Mouse (Mus musculus) G1E-ER4 (cell line): ENCODE data around the gene Chac1. TPM values are rescaled to one million over a fixed set of nuclear protein-coding genes. Genes with fewer than 3 reads are reported as not detected.

ENCODE experiments used
- GATA1 ChIP-seq: IDR thresholded peaks from one replicate; pipeline ENCODE4 v1.8.0; 2012; ENCODE audit warnings: low read length, inconsistent platforms
- polyA plus RNA-seq: library from polyadenylated mRNA; stranded (reverse); fragments of >175 nt; gene quantifications from 2 replicates; pipeline ENCODE4 v1.2.3, GENCODE M21; 2012

Chac1 gene
- not detected in 2 replicates for polyA plus RNA-seq

DNA sequence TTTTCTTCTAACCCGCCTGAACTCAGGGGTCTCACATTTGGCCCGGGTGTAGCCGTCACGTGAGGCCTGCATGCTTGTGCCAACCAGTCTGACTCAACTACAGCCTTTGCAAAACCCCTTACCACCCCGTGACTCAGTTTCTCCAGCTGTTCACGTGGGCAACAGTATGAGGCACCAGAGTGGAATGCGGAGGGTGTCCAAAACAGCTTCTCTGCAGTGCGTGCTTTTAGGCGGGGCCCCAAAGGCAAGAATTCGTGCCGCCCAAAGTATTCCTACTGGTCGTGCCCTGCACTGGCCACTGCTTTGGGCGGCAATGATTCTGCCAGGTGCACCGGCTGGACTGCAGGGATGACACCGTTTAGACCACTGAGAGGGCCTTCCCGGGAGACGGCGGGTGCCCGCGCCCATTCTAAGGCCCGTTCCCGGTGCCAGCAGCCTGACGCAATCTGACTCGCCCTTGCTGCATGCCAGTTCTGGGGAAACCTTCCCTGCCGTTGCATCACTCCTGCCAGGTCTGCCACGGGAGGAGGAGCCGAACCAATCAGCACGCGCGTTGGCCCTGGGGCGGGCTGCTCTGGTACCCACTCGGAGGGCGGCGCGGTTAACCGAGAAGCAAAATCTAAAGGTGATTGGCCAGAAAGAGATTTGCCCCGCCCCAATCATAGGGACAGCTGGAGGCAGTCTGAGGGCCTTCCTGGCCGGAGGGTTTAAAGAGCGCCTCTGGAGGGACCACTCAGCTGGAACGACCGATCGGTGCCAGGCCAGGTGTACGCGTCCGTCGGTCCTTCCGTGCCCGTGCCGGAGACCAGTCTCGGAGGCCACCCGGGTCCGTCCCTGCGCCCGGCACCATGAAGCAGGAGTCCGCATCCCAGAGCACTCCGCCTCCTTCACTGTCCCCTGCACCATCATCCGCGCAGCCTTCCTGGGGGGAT is at the start of gene Chac1:
Gene Chac1, plus strand, starts transcription at position 675 of the 932 bp plus-strand sequence.
- TF ChIP-seq GATA1 = no peak

DNA sequence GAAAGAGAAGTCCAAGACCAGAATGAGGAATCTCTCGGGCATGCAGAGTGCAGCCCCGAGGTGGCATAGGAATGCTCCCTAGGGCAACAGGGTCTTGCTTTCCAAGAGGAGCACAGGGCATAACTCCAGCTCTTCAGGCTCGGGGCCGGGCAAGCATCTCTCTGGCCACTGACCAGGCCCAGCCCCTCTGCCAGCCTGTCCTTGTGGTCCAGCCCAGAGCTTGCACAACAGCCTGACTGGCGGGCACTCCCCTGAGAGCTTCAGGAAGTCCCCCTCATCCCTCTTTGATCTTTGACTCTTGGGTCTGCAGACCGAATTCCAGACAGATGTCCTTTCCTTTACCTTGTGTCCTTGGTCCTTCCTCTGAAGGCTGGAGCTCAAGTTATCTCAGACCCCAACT is 48.2 kb upstream of the Chac1 start:
- TF ChIP-seq GATA1 = no peak

DNA sequence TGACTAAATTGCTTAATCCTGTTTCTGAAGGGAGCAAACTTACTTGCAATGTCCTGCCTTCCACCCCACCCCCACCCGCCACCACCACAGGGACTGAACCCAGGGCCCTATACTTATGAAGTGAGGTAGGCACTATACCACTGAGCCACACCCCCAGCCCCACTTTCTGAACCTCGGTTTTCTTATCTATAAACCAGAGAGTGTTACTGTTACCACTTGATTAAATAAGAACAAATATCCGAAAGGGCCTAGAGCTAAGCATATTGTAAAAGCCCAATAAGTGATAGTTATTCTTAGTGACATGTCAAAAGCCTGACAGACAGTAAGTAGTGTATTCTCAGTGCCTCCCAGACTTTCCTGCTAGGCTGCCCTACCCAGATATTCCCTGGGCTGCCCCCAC is 46.6 kb upstream of the Chac1 start:
- TF ChIP-seq GATA1 = no peak

DNA sequence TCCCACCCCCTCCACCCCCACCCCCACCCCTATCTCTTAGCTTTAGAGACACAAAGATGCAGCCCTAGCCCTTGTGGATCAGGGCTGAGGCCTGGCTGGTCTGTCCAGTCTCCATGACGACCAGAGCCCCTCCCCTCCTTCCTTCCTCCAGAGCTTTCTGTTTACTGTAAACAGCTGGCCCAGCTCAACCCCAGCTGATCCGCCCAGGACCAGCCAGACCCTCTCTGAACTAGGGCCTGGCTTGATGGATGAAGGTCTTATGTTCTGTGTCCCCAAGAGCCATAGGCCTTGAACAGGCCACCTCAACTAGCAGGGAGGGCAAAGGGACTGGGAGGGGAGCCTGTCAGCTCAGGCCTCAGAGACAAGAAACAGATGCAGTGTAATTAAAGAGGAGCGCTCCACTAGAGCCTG is 46.2 kb upstream of the Chac1 start:
- TF ChIP-seq GATA1 = no peak

DNA sequence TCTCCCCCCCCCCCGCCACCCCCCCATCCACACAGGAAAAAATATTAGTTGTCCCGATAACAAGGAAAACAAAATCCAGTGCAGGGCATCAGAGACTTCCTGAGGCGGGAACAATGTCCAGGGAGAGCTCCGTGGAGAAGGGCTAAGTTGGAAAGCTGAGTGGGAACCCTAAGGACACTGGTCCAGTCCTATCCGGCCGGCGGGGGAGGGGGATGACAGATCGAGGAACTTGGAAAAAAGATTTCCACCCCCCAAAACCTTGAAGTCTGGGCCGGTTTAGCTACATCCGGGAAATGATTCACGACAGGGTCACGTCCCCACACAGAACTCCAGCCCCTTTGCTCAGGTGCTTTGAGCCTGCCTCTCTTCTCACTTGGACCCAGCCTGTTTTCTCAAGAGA is 39.5 kb upstream of the Chac1 start:
- no peak for TF ChIP-seq GATA1

DNA sequence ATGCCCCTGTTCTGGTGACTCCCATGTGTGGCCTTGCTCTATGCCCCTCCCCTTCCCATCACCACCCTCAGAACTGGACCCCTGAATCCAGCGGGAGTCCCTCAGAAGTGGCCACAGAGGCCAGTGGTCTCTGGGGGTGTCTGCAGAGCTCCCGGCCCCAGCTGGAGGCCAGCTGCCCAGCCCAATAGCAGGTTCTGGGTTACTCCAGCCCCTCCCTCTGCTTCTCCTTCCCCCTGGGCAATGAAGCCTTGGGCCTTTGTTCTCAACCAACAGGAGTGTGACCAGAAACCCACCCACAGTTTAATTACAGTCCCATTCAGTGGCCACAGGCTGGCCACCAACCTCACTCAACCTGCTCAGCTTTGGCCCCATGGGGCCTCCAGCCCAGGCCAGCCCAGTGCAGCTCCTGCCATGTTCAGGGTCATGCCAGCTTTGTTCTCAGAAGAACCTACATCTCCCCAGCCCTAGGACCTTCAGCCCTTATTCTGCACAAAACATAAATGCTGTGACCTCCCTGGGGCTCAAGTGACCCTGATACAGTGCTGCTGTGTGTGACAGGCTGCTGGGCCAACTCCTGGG is 38.6 kb upstream of the Chac1 start:
- no peak for TF ChIP-seq GATA1

DNA sequence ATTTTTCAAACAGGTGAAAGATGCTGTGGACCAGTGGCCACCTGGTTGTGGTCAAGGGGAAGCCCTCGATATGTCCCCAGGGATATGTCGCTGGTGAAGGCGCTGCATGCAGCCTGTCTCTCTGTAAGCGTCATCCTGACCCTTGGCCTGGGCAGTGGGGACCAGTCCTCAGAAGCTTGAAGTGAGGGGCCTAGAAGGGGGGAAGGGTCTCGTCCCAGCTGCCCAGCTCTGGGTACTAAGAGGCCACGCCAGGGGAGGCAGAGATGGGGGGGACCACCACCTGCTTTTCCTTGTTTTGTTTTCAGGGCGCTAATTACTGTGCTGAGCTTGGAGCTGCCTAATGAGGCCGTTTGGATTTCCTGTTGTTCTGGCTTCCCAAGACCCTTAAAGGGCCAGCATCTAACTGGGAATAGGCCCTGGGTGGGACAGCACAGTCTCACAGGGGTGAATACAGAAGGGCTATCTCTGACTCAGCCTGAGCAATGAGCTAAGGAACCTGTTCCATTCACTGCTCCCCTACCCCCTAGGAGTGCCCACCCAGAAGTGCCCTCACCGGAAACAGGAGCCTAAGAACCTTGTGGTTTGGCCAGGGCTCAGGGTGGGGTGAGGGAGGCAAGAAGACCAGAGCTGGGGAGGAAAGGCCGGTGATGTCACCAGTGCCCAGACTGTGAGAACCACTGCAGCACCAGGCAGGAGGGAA is 37.1 kb upstream of the Chac1 start:
- TF ChIP-seq GATA1 = no peak

DNA sequence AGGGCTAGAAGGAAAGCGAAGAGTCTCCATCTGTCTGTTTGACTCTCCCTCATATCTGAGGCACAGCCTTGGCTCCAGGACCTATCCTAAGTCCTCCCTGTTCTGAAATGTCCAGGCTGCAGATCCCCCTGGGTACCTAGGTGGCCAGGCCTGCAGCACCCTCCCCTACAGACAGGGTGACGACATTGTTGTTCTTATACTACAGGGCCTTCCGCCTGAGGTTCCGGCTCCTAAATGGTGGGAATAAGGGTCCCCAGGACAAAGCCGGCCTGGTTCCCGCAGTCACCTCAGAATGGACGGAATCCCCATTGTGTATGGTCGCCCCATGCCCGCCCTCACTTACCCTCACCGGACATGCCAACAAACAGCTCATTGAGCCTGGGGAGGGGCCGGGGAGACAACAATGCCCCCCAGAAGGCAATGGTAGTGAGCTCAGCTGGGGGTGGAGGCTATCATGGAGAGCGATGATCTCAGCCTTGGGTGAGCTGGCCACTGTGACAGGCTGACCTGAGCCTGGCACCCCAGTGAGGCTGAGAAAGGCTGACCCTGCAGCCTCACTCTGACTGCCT is 36.2 kb upstream of the Chac1 start:
- TF ChIP-seq GATA1 = no peak

DNA sequence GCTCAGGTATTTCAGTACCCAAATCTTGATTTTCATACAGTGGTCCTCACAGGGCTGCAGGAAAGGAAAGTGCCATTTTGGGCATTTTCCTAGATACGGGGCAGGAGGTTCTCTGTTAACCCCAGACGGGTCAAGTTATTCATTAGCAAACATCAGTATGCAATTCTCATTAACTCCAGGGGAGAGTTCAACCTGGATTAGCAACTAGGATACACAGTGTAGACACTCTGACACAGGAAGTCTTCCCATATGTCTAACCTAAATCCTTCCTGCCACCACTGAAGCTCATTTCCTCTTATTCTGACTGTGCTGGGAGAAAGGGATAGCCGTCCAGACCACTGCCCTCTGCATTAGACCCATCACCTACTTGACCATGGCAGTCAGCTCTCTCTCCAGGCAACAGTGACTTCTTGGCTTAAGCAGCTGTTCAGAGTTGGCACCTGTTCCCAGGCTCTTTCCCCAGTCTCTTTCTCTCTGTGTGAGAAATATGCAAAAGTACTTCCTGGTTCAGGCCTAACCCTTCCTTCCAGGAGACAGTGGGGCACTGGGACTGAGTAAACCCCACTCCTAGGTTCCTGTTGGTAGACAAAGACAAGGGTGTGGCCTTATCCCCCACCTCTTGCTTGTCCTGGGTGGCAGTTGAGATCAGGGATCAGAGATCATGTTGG is 32.9 kb upstream of the Chac1 start:
- no peak for TF ChIP-seq GATA1

DNA sequence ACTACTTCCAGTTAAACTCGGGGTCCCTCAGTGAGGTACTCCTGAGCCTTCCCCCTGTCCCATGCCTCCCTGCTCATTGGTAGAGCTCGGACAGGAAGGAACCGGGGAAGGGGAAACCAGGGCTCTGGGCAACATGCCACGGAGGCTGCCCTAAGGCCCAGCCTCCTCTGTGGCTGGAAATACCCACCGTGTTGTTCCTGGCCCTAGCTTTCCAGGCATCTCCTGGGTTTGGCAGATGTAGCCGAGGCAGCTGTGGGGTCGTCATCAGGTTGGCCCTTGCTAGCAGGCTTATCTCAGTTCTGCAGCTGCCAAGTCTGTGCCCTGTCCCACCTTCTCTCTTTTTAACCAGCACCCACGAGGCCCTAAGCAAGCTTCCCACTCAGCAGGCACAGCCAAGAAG is 30.5 kb upstream of the Chac1 start:
- TF ChIP-seq GATA1 = no peak

GRCm38 (mm10) chr2:119321771-119322586 is 29.1 kb upstream of the Chac1 start:
- no peak for TF ChIP-seq GATA1

- TF ChIP-seq GATA1 = no peak
Observed at GRCm38 (mm10) chr2:119322587-119323300, 28.3 kb upstream of the Chac1 start.

DNA sequence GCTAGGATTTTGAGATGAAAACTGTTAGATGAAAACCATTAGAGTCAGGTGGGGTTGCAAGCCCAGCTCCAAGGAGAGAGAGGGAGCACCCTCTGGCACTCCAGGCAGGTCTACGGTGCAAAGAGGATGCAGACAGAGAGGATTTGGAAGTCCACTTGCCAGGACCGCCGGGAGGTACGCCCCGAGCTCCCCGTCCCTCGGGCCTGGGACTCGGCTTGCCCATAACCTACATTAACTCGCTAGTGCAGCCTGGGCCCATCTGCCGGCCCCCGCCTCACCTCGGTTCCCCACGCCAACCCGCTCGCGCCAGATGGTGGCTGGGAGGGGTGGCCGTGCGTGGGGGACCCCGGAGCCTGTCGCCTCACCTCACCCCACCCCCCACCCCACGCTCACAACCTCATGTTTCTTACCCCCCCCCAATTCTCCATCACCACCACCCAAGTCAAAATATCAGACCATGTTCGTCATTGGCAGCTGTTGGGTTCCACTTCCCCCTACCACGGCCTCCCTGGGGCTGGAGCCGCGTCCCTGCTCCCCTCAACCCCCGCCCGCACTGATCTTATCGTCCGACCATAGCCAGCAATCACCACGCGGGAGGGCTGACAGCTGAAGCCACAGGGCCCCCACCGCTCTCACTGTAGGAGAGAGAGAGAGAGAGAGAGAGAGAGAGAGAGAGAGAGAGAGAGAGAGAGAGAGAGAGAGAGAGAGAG is 27.0 kb upstream of the Chac1 start:
- no peak for TF ChIP-seq GATA1
